Mouse (Mus musculus) MEL-GATA-1-ER (cell line): ENCODE data around the gene Cbx6.
"Not testable (repeated sequence)": the region's sequence is repeated elsewhere in the genome, so short reads cannot be mapped to it uniquely, and the experiment has no call there.

Source experiments
- DNase-seq: peaks from one replicate; pipeline ENCODE4 v3.0.0-alpha.2; 2012; ENCODE audit warnings: low read depth; ENCODE audit errors: extremely low read depth

Cbx6 gene

GRCm38 (mm10) chr15:79830388-79830787 is 4.1 kb downstream of the Cbx6 start:
- DNase-seq, result no peak

GRCm38 (mm10) chr15:79829431-79829830 is 5.1 kb downstream of the Cbx6 start:
- DNase-seq, result no peak

- no peak for DNase-seq
Measured at GRCm38 (mm10) chr15:79828366-79829035, 6.0 kb downstream of the Cbx6 start.

DNA sequence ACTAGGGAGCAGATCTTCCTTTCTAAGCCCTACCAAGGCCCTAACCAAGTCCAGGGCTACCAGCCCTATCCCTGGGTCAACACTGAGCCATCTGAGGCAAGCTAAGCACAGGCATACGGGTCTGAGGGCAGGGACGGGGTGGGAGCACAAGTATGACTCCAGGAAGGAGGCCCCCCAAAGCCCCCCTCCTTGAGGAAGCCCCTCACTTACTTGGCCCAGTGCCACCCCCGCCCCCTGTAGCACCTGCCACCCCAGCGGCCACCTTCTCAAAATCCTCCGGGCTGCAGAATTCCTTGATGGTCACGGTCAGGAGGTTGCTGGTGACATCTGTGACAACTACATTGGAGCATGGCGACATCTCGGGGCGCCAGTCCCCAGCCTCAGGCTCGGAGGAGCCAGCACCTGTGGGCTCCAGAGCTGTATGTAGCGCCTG is 6.7 kb downstream of the Cbx6 start:
- no peak for DNase-seq

DNA sequence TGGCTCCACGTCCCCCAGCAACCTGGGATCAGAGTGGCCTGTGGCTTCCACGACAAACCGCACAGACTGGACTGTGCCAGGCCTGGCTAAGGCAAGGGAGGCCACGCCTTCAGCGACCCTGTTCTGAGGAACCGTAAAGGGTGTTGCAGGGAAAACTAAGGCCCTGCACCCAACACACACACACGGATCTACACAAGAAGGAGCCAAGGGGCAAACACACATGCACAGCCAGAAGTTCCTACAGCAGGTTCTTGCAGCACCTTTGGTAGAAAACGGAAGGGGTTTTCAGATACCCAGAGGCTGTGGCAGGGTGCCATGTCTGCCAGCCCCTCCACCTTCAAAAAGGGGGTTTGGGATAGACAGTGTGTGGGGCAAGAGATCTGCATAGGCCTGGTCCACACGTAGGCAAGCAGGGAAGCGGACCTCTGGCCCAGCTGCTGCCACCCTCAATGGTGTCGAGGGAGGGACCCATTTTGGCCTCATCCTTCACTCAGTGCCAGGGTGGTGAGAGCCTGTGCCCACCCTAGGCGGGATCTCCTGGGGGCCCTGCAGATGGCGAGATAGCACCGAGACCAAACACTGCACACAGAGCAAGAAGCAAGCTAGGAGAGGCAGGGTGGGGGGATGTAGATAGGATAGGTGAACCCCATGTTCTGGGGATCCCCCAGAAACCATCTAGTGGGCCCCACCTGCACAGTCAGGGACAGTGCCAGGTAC is 7.3 kb downstream of the Cbx6 start:
- DNase-seq, result no peak

DNA sequence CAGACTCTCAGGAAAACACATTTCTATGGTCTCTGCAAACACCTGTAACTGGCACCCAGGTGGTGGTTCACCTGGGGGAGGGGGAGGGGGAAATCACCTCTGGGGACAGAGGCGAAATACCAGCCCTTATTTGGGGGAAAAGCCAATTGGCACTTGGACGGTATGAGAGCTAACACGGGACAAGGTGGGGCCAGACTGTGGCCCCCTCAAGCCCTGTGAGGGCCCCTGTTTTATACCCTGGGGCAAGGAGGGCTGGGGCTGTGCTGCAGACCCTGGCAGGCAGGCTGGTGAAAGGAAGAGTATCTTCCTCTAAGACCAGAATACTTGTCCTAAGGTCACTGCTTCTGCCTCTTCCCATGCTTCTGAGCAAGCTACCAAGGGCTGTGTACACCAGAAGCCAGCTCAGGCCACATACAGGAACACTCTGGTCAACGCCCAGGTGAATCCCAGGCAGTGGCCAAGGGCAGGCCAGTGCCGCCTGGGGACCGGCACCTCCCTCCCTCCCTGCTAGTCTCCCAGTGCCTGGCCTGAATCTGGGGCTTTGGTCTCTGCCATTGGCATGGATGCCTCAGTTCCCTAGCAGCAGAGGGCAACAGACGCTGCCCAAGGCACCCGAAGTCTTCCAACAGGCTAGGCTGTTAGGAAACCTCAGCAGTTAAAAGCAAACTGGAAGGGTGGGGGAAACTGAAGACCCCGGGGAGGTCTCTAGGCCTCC is 8.1 kb downstream of the Cbx6 start:
- no peak for DNase-seq

- DNase-seq, result no peak
Measured at GRCm38 (mm10) chr15:79825146-79825825, 9.2 kb downstream of the Cbx6 start.

- peak; percentile 54 for DNase-seq
Measured at GRCm38 (mm10) chr15:79823588-79824280, 10.8 kb downstream of the Cbx6 start.

DNA sequence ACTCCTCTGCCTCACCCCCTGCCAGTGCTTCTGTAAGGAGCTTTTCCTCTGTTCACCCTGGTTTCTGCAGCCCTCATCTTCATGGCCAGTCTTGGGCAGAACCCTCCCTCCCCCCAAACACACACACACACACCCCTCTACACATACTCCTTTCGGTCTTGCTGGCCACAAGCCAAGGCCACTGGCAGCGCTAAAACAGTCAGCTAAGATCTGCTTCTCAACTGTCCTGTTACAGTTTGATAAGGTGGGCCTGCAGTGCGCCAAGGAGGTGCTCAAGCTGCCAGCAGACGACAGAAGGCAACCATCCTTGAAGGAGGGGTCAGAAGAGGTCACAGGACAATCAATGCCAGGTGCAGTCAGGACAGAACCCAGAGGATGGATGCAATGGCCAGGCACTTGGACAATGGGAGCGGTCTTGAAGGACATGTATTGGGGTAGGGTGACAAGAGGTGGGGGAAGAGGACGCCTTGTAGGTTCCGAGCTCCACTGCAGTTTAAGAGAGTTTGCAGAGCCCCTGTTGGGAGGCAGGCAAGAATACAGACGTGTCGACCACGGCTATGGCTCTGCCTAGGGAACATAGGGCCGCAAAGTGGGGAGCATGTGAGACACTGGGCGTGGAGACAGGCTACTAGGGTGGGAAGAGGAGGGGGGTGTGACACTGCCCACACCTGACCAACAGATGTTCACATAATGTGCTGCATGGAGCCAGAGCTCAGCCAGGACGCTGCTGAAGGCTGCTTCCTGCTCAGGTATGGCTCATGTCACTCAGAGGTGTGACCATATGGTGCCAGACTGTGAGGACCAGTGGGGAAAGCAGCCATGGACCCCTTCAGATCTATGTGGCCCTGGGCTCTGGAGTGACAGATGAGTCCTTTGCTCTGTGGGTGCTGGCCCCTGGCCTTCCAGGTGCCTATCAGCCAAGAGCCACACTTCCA is 12.0 kb downstream of the Cbx6 start:
- DNase-seq, result peak; percentile 73

DNA sequence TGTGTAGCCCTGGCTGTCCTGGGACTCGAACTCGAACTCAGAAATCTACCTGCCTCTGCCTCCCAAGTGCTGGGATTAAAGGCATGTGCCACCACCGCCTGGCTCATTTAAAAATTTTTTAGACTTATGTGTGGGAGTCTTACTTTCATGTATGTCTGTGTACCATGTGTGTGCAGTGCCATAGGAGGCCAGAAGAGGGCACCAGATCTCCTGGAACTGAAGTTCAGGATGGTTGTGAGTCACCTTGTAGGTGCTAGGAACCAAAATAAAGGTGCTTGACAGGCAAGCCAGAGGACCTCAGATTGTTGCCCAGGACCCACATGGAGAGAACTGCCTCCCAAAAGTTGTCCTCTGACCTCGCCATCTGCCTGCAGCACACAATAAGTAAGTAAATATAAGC is 16.2 kb downstream of the Cbx6 start:
- DNase-seq, result no peak

GRCm38 (mm10) chr15:79813666-79814258 is 20.7 kb downstream of the Cbx6 start:
- DNase-seq, result no peak

DNA sequence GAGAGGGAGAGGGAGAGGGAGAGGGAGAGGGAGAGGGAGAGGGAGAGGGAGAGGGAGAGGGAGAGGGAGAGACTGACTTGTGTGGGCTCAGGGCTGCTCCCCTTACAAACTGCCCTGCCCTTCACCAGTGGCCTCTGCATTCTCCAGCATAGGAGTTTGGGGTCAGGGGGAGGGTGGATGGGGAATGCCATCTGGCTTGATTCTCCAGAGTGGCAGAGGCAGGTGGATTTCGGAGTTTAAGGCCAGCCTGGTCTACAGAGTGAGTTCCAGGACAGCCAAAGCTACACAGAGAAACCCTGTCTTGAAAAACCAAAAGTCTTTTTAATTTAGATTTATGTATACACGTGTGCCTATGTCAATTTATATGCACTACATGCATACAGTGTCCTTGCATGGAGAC is 21.6 kb downstream of the Cbx6 start:
- DNase-seq, result not testable (repeated sequence)

GRCm38 (mm10) chr15:79810997-79811396 is 23.5 kb downstream of the Cbx6 start:
- DNase-seq, result no peak

DNA sequence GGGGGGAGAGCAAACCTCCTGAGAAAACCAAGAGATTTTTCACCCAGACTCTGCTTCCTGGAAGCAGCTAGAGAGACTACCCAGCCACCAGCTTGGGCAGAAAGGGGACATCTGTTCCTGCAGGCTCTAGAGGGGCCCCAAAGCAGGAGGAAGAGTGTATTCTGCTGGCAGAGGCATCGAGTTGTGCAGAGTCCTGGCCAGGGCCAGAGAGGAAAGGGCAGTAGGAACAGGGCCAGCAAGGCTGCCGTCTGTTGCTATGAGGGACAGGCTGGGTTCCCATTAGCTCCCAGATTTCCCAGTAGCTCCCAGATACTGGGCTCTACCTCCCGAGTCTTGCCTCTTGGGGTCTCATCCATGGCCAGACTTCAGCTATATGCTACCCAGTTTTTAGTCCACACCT is 24.4 kb downstream of the Cbx6 start:
- no peak for DNase-seq

- DNase-seq, result no peak
Measured at GRCm38 (mm10) chr15:79808658-79809057, 25.8 kb downstream of the Cbx6 start.

DNA sequence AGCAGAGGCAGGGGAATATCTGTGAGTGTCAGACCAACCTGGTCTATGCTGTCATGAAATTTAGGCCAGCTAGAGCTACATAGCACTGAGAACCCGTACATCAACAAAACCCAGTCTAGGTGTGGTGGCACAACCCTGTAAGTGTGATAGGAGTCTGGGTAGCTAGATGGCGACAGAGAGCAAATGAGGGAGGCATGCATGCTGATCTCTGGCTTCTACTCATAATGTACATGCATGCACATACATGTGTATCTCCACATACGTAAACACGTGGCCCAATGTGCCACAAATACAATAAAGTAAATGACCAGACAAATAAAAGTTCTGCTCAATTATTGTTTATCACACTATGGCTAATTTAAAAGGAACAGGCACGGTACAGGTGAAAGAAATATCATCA is 26.4 kb downstream of the Cbx6 start:
- DNase-seq, result no peak

GRCm38 (mm10) chr15:79807050-79807449 is 27.4 kb downstream of the Cbx6 start:
- DNase-seq, result no peak

DNA sequence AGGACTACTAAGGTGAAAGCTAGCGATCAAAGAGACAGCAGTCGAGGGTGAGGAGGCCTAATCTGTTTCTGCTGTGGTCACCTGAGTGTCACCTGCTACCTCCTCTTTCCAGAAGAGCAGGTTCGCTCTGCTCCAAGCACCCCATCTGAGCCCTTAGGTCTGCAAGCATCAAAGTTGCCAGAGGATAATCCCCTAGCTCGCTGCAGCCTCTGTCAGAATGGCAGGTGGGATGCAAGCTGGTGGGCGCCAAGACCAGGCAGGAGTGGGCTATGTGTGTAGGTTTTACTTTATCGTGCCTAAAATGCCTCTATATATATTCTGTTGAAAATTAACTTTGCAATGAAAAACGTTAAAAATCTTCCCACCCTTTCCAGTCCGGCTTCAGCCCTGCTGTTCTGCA is 29.2 kb downstream of the Cbx6 start:
- DNase-seq, result no peak

- DNase-seq, result no peak
Measured at GRCm38 (mm10) chr15:79804352-79805071, 30.0 kb downstream of the Cbx6 start, which contains the start of gene Nptxr. Gene Nptxr, minus strand, starts transcription at chr15:79804766.
